Mouse (Mus musculus) mesoderm, embryonic 11.5 days (tissue): ENCODE measurements around the gene Cnn2.
"Not testable (repeated sequence)": the region's sequence is repeated elsewhere in the genome, so short reads cannot be mapped to it uniquely, and the experiment has no call there.

ENCODE experiments used
- DNase-seq: peaks from one replicate; pipeline ENCODE4 v3.0.0-alpha.2; 2012; ENCODE audit warnings: low read depth, low spot score

Gene Cnn2

DNA sequence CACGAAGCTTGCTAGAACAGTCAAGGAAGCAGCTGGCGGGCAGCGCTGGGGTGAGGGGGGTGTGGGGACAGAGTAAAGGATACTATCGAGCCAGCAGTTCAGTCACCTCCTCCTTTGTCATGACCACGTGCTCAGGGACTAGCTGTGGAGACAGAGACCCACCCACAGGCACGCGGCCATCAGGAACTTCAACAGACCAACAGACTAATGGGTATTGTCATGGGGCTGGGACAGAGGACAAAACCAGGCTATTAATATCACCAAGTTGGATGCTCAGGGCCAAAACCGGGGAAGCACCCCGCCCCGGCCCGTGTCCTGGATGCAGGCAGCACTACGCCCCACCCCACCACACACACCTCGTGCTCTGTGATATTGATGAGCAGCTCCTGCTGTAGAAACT, 48.4 kb downstream of the Cnn2 start:
- DNase-seq = no peak

DNA sequence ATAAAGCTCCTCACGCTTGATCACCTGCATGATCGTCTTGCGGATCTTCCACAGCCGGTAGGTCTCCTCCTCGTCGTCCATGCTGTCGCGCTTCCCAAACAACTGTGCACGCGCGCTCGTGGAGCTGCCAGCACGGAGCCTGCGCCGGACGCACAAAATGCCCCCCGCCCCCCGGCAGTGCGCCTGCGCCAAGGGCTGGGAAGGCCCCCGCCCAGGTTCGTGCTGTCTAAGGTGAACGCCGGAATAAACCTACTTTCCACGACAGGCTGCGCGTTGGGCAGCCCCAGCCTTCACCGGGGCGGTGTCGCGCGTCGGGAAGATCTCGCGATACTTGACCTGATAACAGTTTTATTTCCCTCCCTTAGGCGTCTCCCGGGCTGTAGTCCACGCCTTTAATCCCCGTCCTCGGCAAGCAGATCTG, 51.2 kb downstream of the Cnn2 start, which contains the start of gene Polr2e:
TSS of gene Polr2e (minus strand) at position 237 of the 421 bp plus-strand sequence.
- DNase-seq = peak; percentile 98

DNA sequence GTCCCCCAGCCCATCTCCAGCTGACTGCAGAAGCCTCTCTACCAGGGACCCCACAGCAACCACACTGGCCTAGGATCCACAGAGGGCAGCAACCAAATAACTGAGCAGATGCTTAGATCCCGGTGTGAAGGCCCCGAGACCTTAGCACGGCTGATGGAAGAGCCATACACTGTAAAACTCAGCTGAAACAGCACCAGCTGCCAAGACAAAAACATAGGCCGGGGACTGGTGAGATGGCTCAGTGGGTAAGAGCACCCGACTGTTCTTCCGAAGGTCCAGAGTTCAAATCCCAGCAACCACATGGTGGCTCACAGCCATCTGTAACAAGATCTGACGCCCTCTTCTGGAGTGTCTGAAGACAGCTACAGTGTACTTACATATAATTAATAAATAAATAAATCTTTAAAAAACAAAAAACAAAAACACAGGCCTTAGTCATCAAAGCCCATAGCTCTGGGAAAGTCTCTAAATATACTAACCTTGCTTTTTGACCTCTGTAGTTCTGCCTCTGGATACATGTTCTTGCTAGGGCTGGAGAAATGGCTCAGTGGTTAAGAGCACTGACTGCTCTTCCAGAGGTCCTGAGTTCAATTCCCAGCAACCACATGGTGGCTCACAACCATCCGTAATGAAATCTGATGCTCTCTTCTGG, 53.2 kb downstream of the Cnn2 start:
- DNase-seq = not testable (repeated sequence)

DNA sequence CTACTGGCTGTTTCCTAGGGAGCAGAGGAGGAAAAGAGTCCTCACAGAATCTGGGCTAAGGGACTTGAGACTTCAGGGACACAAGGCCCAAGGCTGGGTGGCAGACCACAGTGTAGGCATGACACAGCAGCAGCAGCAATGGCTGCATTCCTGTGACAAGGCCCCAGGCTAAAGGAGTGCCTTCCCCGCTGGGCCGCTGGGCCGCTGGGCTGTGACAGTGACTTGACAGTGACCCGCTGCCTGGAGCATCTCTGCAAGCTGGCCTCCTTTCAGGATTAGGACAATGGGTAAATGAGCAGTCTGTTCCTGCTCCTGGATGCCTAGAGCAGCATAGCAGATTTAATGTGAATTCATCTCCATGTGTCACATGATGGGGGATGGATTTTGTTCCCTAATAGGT, 55.7 kb downstream of the Cnn2 start:
- peak; percentile 36 for DNase-seq

DNA sequence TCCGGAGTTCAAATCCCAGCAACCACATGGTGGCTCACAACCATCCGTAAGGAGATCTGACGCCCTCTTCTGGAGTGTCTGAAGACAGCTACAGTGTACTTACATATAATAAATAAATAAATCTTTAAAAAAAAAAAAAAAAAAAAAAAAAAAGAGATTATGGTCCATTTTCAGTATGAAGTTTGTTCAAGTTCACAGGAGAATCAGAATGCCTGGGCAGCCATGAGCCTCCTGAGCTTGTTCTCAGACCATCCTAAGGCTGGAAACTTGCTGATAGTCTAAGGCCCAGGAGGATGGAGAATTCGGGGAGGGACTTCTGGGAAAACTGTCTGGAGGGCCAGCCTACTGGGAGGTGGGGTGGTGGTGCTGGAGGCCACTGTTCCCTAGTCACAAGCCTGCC, 57.0 kb downstream of the Cnn2 start:
- not testable (repeated sequence) for DNase-seq
